Mouse (Mus musculus): ENCODE measurements around the gene Pnmal2. TPM values are rescaled to one million over a fixed set of nuclear protein-coding genes. Genes with fewer than 3 reads are reported as not detected.
A peak's percentile ranks its signal among the peaks of the same experiment; 100 is the strongest.

Pnmal2 gene
- polyA plus RNA-seq (2016; fragmentation: Nextera tagmentation; extraction: Ambion mirVana), result 40.2 and 47.5 TPM in 2 replicates

GRCm38 (mm10) chr7:16944061-16944807 lies at the start of gene Pnmal2:
TSS of gene Pnmal2 (plus strand) at chr7:16944682.
- 13% methylated on average over 36 of the region's 36 CpGs for WGBS
- peak within 1 kb of the TSS; percentile 64 for H3K4me2 ChIP-seq (replicated peaks)
- H3K9ac ChIP-seq, result peak within 1 kb of the TSS; percentile 76
- no peaks in the 10 kb centered on the region for H3K9me3 ChIP-seq
- no peaks in the 10 kb centered on the region for H3K36me3 ChIP-seq
- H3K4me3 ChIP-seq, result peak within 1 kb of the TSS; percentile 69
- peak within 1 kb of the TSS; percentile 11; the same call in 1 of the 2 replicates for H3K27ac ChIP-seq
- peak; percentile 90 for ATAC-seq (ENCODE audit: low FRiP score, low read depth)
- peaks cover 46% of the 10 kb centered on the region for H3K4me1 ChIP-seq
- peaks cover 42% of the 10 kb centered on the region for H3K27me3 ChIP-seq (replicated peaks)

DNA sequence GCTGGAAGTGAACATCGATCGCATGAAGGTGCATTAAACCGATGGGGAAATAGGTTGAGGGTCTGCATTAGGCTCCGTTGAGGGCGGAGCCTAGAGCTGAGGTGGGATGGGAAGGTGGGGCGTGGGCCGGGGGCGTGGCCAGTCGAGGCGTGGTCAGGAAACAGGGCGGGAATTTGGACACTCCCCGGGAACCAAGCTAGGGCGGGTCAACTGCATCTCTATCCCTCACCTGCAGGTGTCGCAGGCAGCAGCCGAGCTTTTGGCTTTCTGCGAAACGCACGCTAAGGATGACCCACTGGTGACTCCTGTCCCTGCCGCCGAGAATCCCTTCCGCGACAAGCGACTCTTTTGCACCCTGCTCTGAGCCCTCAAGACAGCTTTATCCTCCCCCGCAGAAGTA lies 49.5 kb upstream of the Pnmal2 start:
- Histone ChIP-seq H3K36me3 (no peaks in the 10 kb centered on the region), H3K4me2 (replicated peaks) (peak overlapping the region; percentile 59), H3K27me3 (replicated peaks) (peaks cover 32% of the 10 kb centered on the region), H3K4me3 (peak overlapping the region; percentile 15; the same call in 1 of the 2 replicates), H3K27ac (no peak overlapping the region), H3K4me1 (peaks cover 37% of the 10 kb centered on the region), H3K9me3 (no peaks in the 10 kb centered on the region), H3K9ac (peak overlapping the region; percentile 33; the same call in 1 of the 2 replicates)
- under 1% methylated on average over 24 of the region's 24 CpGs for WGBS
- ATAC-seq (ENCODE audit: low FRiP score, low read depth), result peak; percentile 32

DNA sequence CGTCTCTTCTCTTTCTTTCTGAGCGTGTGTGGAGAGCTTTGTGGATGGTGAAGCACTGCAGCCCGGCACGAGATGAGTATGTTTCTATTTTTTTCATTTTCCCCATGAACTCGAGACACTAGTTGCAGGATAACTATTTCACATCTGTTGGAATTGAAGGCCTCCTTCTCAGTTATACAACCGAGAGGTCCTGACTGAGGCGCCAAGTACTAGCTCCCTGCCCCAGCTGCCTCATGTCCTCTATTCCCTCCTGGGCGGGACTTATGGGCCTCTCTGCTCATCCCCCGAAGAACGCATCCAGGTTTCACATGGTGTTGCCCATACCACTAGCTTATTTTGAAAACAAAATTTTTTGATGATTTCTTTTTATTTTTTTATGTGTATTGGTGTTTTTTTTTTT lies 49.0 kb upstream of the Pnmal2 start:
- no peak overlapping the region for H3K9ac ChIP-seq
- H3K4me1 ChIP-seq, result peaks cover 39% of the 10 kb centered on the region
- ATAC-seq (ENCODE audit: low FRiP score, low read depth), result no peak
- H3K27me3 ChIP-seq (replicated peaks), result peaks cover 32% of the 10 kb centered on the region
- no peaks in the 10 kb centered on the region for H3K9me3 ChIP-seq
- 26% methylated on average over 10 of the region's 10 CpGs for WGBS
- H3K4me3 ChIP-seq, result no peak overlapping the region
- no peaks in the 10 kb centered on the region for H3K36me3 ChIP-seq
- H3K4me2 ChIP-seq (replicated peaks), result peak overlapping the region; percentile 59
- no peak overlapping the region for H3K27ac ChIP-seq

- Histone ChIP-seq H3K4me2 (replicated peaks) (no peak overlapping the region), H3K27ac (no peak overlapping the region), H3K36me3 (no peaks in the 10 kb centered on the region), H3K9ac (no peak overlapping the region), H3K9me3 (no peaks in the 10 kb centered on the region), H3K27me3 (replicated peaks) (0 out of 2 replicates have a peak, but pooled peaks cover 3% of the 10 kb centered on the region), H3K4me3 (no peak overlapping the region), H3K4me1 (peaks cover 13% of the 10 kb centered on the region)
- WGBS, result 15% methylated on average over 5 of the region's 5 CpGs
- ATAC-seq (ENCODE audit: low FRiP score, low read depth), result no peak
These were observed 44.0 kb upstream of the Pnmal2 start for GRCm38 (mm10) chr7:16900526-16900925.

GRCm38 (mm10) chr7:16903439-16903955 lies 41.0 kb upstream of the Pnmal2 start:
- Histone ChIP-seq H3K4me2 (replicated peaks) (no peak overlapping the region), H3K4me1 (peaks cover 26% of the 10 kb centered on the region), H3K36me3 (no peaks in the 10 kb centered on the region), H3K4me3 (no peak overlapping the region), H3K27ac (no peak overlapping the region), H3K9ac (no peak overlapping the region), H3K9me3 (no peaks in the 10 kb centered on the region), H3K27me3 (replicated peaks) (0 out of 2 replicates have a peak, but pooled peaks cover 3% of the 10 kb centered on the region)
- ATAC-seq (ENCODE audit: low FRiP score, low read depth), result no peak
- WGBS, result 85% methylated on average over 2 of the region's 2 CpGs

GRCm38 (mm10) chr7:16904120-16904675 lies 40.3 kb upstream of the Pnmal2 start:
- WGBS, result 57% methylated on average over 9 of the region's 10 CpGs
- ATAC-seq (ENCODE audit: low FRiP score, low read depth), result no peak
- H3K4me3 ChIP-seq, result no peak overlapping the region

DNA sequence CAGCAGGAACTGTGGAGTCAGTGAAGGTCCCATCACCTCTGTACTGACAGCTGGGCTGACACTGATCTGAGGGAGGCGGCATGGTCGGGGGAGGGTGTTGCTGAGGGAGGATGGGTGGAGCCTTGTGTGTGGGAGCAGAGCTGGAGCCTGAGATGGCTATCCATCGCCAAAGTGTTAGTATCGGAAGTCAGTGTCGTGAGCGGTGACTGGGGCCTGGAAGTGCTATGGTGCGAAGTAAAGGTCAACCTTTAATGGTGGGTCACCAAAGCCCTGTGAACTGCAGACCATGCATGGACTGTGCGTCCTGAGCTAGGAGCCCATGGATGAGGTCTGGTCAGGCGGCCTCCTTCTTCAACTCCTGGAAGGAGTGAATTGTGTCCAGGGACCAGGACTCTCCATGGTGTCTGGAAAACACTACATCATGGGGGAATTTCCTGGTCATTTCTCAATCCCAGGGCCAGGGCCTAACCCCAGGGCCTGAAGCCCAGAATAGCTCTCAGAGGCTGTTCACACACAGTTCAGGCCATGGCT lies 38.9 kb upstream of the Pnmal2 start:
- H3K9me3 ChIP-seq, result no peaks in the 10 kb centered on the region
- H3K4me2 ChIP-seq (replicated peaks), result no peak overlapping the region
- ATAC-seq (ENCODE audit: low FRiP score, low read depth), result no peak
- peaks cover 23% of the 10 kb centered on the region for H3K4me1 ChIP-seq
- 55% methylated on average over 9 of the region's 9 CpGs for WGBS
- 0 out of 2 replicates have a peak, but pooled peaks cover 3% of the 10 kb centered on the region for H3K27me3 ChIP-seq (replicated peaks)
- H3K36me3 ChIP-seq, result no peaks in the 10 kb centered on the region
- no peak overlapping the region for H3K27ac ChIP-seq
- no peak overlapping the region for H3K4me3 ChIP-seq
- no peak overlapping the region for H3K9ac ChIP-seq

More at GRCm38 (mm10) chr7:16904120-16904675, 40.3 kb upstream of the Pnmal2 start:
- H3K36me3 ChIP-seq, result no peaks in the 10 kb centered on the region
- H3K27me3 ChIP-seq (replicated peaks), result 0 out of 2 replicates have a peak, but pooled peaks cover 3% of the 10 kb centered on the region
- peaks cover 26% of the 10 kb centered on the region for H3K4me1 ChIP-seq
- H3K9me3 ChIP-seq, result no peaks in the 10 kb centered on the region
- no peak overlapping the region for H3K4me2 ChIP-seq (replicated peaks)
- no peak overlapping the region for H3K9ac ChIP-seq
- H3K27ac ChIP-seq, result no peak overlapping the region

GRCm38 (mm10) chr7:16906281-16906680 lies 38.2 kb upstream of the Pnmal2 start, which contains the start of gene Ptgir:
TSS of gene Ptgir (plus strand) at chr7:16906490.
- no peak for ATAC-seq (ENCODE audit: low FRiP score, low read depth)
- no peak within 1 kb of the TSS for H3K9ac ChIP-seq
- peaks cover 20% of the 10 kb centered on the region for H3K4me1 ChIP-seq
- H3K4me2 ChIP-seq (replicated peaks), result no peak within 1 kb of the TSS
- no peaks in the 10 kb centered on the region for H3K36me3 ChIP-seq
- no peak within 1 kb of the TSS for H3K4me3 ChIP-seq
- 10% methylated on average over 6 of the region's 6 CpGs for WGBS
- H3K9me3 ChIP-seq, result no peaks in the 10 kb centered on the region
- H3K27me3 ChIP-seq (replicated peaks), result 0 out of 2 replicates have a peak, but pooled peaks cover 1% of the 10 kb centered on the region
- H3K27ac ChIP-seq, result no peak within 1 kb of the TSS

- Histone ChIP-seq H3K27me3 (replicated peaks) (no peaks in the 10 kb centered on the region), H3K36me3 (no peaks in the 10 kb centered on the region), H3K4me1 (peaks cover 16% of the 10 kb centered on the region), H3K9ac (no peak overlapping the region), H3K4me2 (replicated peaks) (no peak overlapping the region), H3K4me3 (no peak overlapping the region), H3K27ac (no peak overlapping the region), H3K9me3 (no peaks in the 10 kb centered on the region)
- 94% methylated on average over 41 of the region's 41 CpGs for WGBS
- no peak for ATAC-seq (ENCODE audit: low FRiP score, low read depth)
These were observed 37.5 kb upstream of the Pnmal2 start for GRCm38 (mm10) chr7:16906889-16907559.

DNA sequence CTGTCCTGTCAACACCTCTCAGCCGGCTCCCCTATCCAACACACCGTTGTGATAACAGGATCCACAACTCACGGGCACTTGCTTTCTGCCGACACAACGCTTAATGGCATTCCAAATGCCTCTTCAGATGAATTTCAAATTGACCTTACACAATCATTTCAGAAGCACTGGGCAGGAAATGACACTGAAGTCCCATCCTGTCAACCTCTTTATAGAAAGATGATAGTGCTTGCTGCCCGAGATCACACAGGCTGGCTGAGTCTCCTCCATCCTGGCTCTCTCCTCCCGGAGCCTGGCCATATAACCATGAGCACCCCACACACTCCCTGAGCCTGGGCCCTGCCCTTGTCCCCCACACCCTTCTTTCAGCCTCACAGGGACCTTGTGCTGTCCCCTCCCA lies 36.6 kb upstream of the Pnmal2 start:
- WGBS, result 82% methylated on average over 7 of the region's 7 CpGs
- Histone ChIP-seq H3K9ac (no peak overlapping the region), H3K4me3 (no peak overlapping the region), H3K9me3 (no peaks in the 10 kb centered on the region), H3K4me2 (replicated peaks) (0 out of 2 replicates have a peak overlapping the region, but pooled peaks have one; percentile 14), H3K27me3 (replicated peaks) (no peaks in the 10 kb centered on the region), H3K4me1 (peaks cover 15% of the 10 kb centered on the region), H3K36me3 (no peaks in the 10 kb centered on the region), H3K27ac (no peak overlapping the region)
- no peak for ATAC-seq (ENCODE audit: low FRiP score, low read depth)

- no peaks in the 10 kb centered on the region for H3K36me3 ChIP-seq
- H3K4me2 ChIP-seq (replicated peaks), result 0 out of 2 replicates have a peak overlapping the region, but pooled peaks have one; percentile 14
- no peak for ATAC-seq (ENCODE audit: low FRiP score, low read depth)
- 57% methylated on average over 11 of the region's 11 CpGs for WGBS
- no peak overlapping the region for H3K4me3 ChIP-seq
- no peak overlapping the region for H3K27ac ChIP-seq
- no peaks in the 10 kb centered on the region for H3K9me3 ChIP-seq
- peaks cover 15% of the 10 kb centered on the region for H3K4me1 ChIP-seq
- H3K9ac ChIP-seq, result no peak overlapping the region
- no peaks in the 10 kb centered on the region for H3K27me3 ChIP-seq (replicated peaks)
These were observed 36.1 kb upstream of the Pnmal2 start for GRCm38 (mm10) chr7:16908367-16908766.

GRCm38 (mm10) chr7:16908859-16909258 lies 35.6 kb upstream of the Pnmal2 start:
- Histone ChIP-seq H3K9me3 (no peaks in the 10 kb centered on the region), H3K4me1 (peaks cover 15% of the 10 kb centered on the region), H3K4me2 (replicated peaks) (no peak overlapping the region), H3K36me3 (no peaks in the 10 kb centered on the region), H3K4me3 (no peak overlapping the region), H3K27ac (no peak overlapping the region), H3K9ac (no peak overlapping the region), H3K27me3 (replicated peaks) (no peaks in the 10 kb centered on the region)
- 72% methylated on average over 11 of the region's 11 CpGs for WGBS
- ATAC-seq (ENCODE audit: low FRiP score, low read depth), result no peak
